Mouse (Mus musculus): ENCODE results near the gene Bloc1s5. TPM values are rescaled to one million over a fixed set of nuclear protein-coding genes. Genes with fewer than 3 reads are reported as not detected.
"Not testable (repeated sequence)": the region's sequence is repeated elsewhere in the genome, so short reads cannot be mapped to it uniquely, and the experiment has no call there.

Gene Bloc1s5
- 8.7 TPM for polyA plus RNA-seq (2012; fragmentation: generic; extraction: Trizol)

GRCm38 (mm10) chr13:38634800-38635269, at the start of gene Bloc1s5:
Gene Bloc1s5, minus strand, starts transcription at chr13:38635109.
- H3K79me2 ChIP-seq (ENCODE audit: control insufficient read depth, insufficient read depth), result no peaks in the 10 kb centered on the region
- H3K4me3 ChIP-seq, result peak within 1 kb of the TSS; percentile 73
- TF ChIP-seq CEBPB (IDR thresholded peaks at IDR 0.05; ENCODE audit: insufficient read depth, poor library complexity, severe bottlenecking) (no peak), POLR2AphosphoS2 (IDR thresholded peaks at IDR 0.05; ENCODE audit: insufficient read length, low read depth) (peak; percentile 75), POLR2A (IDR thresholded peaks at IDR 0.05; ENCODE audit: insufficient read length, low read depth) (peak; percentile 81), MYOG (IDR thresholded peaks at IDR 0.05; ENCODE audit: control insufficient read depth in 1 of 3, insufficient read depth in 1 of 3, insufficient read length in 2 of 3, low read depth in 2 of 3) (no peak), MYOD1 (IDR thresholded peaks at IDR 0.05; ENCODE audit: control insufficient read depth in 1 of 3, insufficient read length in 2 of 3, low read depth in 2 of 3) (no peak), SRF (IDR thresholded peaks at IDR 0.05; ENCODE audit: control insufficient read depth, insufficient read length, low read depth) (peak; percentile 84)

GRCm38 (mm10) chr13:38672336-38672735, 37.4 kb upstream of the Bloc1s5 start:
- Histone ChIP-seq H3K4me2 (ENCODE audit: low read depth) (no peak overlapping the region), H3K27me3 (ENCODE audit: control insufficient read depth, insufficient read depth, insufficient read length) (no peaks in the 10 kb centered on the region), H3ac (ENCODE audit: control insufficient read depth, insufficient read length) (no peak overlapping the region), H3K4me3 (no peak overlapping the region), H3K79me2 (ENCODE audit: control insufficient read depth, insufficient read depth) (no peaks in the 10 kb centered on the region), H3K36me3 (ENCODE audit: control insufficient read depth, insufficient read depth) (no peaks in the 10 kb centered on the region)
- TF ChIP-seq MYOG (IDR thresholded peaks at IDR 0.05; ENCODE audit: control insufficient read depth in 1 of 3, insufficient read depth in 1 of 3, insufficient read length in 2 of 3, low read depth in 2 of 3) (no peak), MAX (IDR thresholded peaks at IDR 0.05; ENCODE audit: low read depth) (no peak), POLR2AphosphoS2 (IDR thresholded peaks at IDR 0.05; ENCODE audit: insufficient read length, low read depth) (no peak), E2F4 (IDR thresholded peaks at IDR 0.05; ENCODE audit: insufficient read depth) (no peak), SRF (IDR thresholded peaks at IDR 0.05; ENCODE audit: control insufficient read depth, insufficient read length, low read depth) (no peak), REST (IDR thresholded peaks at IDR 0.05; ENCODE audit: insufficient read depth, insufficient read length) (no peak), POLR2A (IDR thresholded peaks at IDR 0.05; ENCODE audit: insufficient read length, low read depth) (no peak), USF1 (IDR thresholded peaks at IDR 0.05; ENCODE audit: low read depth) (no peak), TCF3 (IDR thresholded peaks at IDR 0.05; ENCODE audit: insufficient read length, low read depth) (no peak), MYOD1 (IDR thresholded peaks at IDR 0.05; ENCODE audit: control insufficient read depth in 1 of 3, insufficient read length in 2 of 3, low read depth in 2 of 3) (no peak), CEBPB (IDR thresholded peaks at IDR 0.05; ENCODE audit: insufficient read depth, poor library complexity, severe bottlenecking) (no peak), TCF12 (IDR thresholded peaks at IDR 0.05; ENCODE audit: insufficient read depth, poor library complexity, severe bottlenecking) (no peak)

More at GRCm38 (mm10) chr13:38634800-38635269, at the start of gene Bloc1s5:
- Histone ChIP-seq H3K36me3 (ENCODE audit: control insufficient read depth, insufficient read depth) (no peaks in the 10 kb centered on the region), H3K27me3 (ENCODE audit: control insufficient read depth, insufficient read depth, insufficient read length) (no peaks in the 10 kb centered on the region), H3ac (ENCODE audit: control insufficient read depth, insufficient read length) (peak within 1 kb of the TSS; percentile 30), H3K4me2 (ENCODE audit: low read depth) (peak within 1 kb of the TSS; percentile 85)

GRCm38 (mm10) chr13:38671451-38671850, 36.5 kb upstream of the Bloc1s5 start:
- H3K4me2 ChIP-seq (ENCODE audit: low read depth); H3K4me3 ChIP-seq; H3K79me2 ChIP-seq (ENCODE audit: control insufficient read depth, insufficient read depth); H3K36me3 ChIP-seq (ENCODE audit: control insufficient read depth, insufficient read depth); H3ac ChIP-seq (ENCODE audit: control insufficient read depth, insufficient read length); H3K27me3 ChIP-seq (ENCODE audit: control insufficient read depth, insufficient read depth, insufficient read length): not testable (repeated sequence)

GRCm38 (mm10) chr13:38670051-38670450, 35.1 kb upstream of the Bloc1s5 start:
- no peak overlapping the region for H3ac ChIP-seq (ENCODE audit: control insufficient read depth, insufficient read length)
- H3K36me3 ChIP-seq (ENCODE audit: control insufficient read depth, insufficient read depth), result no peaks in the 10 kb centered on the region
- no peaks in the 10 kb centered on the region for H3K27me3 ChIP-seq (ENCODE audit: control insufficient read depth, insufficient read depth, insufficient read length)
- H3K4me2 ChIP-seq (ENCODE audit: low read depth), result no peak overlapping the region
- H3K79me2 ChIP-seq (ENCODE audit: control insufficient read depth, insufficient read depth), result no peaks in the 10 kb centered on the region
- TF ChIP-seq POLR2AphosphoS2 (IDR thresholded peaks at IDR 0.05; ENCODE audit: insufficient read length, low read depth) (no peak), USF1 (IDR thresholded peaks at IDR 0.05; ENCODE audit: low read depth) (no peak), MYOG (IDR thresholded peaks at IDR 0.05; ENCODE audit: control insufficient read depth in 1 of 3, insufficient read depth in 1 of 3, insufficient read length in 2 of 3, low read depth in 2 of 3) (no peak), CEBPB (IDR thresholded peaks at IDR 0.05; ENCODE audit: insufficient read depth, poor library complexity, severe bottlenecking) (no peak), REST (IDR thresholded peaks at IDR 0.05; ENCODE audit: insufficient read depth, insufficient read length) (no peak), POLR2A (IDR thresholded peaks at IDR 0.05; ENCODE audit: insufficient read length, low read depth) (no peak), TCF12 (IDR thresholded peaks at IDR 0.05; ENCODE audit: insufficient read depth, poor library complexity, severe bottlenecking) (no peak), TCF3 (IDR thresholded peaks at IDR 0.05; ENCODE audit: insufficient read length, low read depth) (no peak)
- H3K4me3 ChIP-seq, result no peak overlapping the region

GRCm38 (mm10) chr13:38668514-38668913, 33.6 kb upstream of the Bloc1s5 start:
- no peak overlapping the region for H3K4me2 ChIP-seq (ENCODE audit: low read depth)
- H3K79me2 ChIP-seq (ENCODE audit: control insufficient read depth, insufficient read depth), result no peaks in the 10 kb centered on the region
- H3K36me3 ChIP-seq (ENCODE audit: control insufficient read depth, insufficient read depth), result no peaks in the 10 kb centered on the region
- no peaks in the 10 kb centered on the region for H3K27me3 ChIP-seq (ENCODE audit: control insufficient read depth, insufficient read depth, insufficient read length)
- TF ChIP-seq REST (IDR thresholded peaks at IDR 0.05; ENCODE audit: insufficient read depth, insufficient read length) (no peak), USF1 (IDR thresholded peaks at IDR 0.05; ENCODE audit: low read depth) (no peak), MAX (IDR thresholded peaks at IDR 0.05; ENCODE audit: low read depth) (no peak), TCF12 (IDR thresholded peaks at IDR 0.05; ENCODE audit: insufficient read depth, poor library complexity, severe bottlenecking) (no peak), MYOG (IDR thresholded peaks at IDR 0.05; ENCODE audit: control insufficient read depth in 1 of 3, insufficient read depth in 1 of 3, insufficient read length in 2 of 3, low read depth in 2 of 3) (no peak), TCF3 (IDR thresholded peaks at IDR 0.05; ENCODE audit: insufficient read length, low read depth) (no peak), SRF (IDR thresholded peaks at IDR 0.05; ENCODE audit: control insufficient read depth, insufficient read length, low read depth) (no peak), MYOD1 (IDR thresholded peaks at IDR 0.05; ENCODE audit: control insufficient read depth in 1 of 3, insufficient read length in 2 of 3, low read depth in 2 of 3) (no peak), E2F4 (IDR thresholded peaks at IDR 0.05; ENCODE audit: insufficient read depth) (no peak)
- H3ac ChIP-seq (ENCODE audit: control insufficient read depth, insufficient read length), result no peak overlapping the region
- H3K4me3 ChIP-seq, result no peak overlapping the region

Measured in myocyte (in vitro differentiated cells).